22 mouse cellular contexts compared by ENCODE assay signal in the genomic region with DNA sequence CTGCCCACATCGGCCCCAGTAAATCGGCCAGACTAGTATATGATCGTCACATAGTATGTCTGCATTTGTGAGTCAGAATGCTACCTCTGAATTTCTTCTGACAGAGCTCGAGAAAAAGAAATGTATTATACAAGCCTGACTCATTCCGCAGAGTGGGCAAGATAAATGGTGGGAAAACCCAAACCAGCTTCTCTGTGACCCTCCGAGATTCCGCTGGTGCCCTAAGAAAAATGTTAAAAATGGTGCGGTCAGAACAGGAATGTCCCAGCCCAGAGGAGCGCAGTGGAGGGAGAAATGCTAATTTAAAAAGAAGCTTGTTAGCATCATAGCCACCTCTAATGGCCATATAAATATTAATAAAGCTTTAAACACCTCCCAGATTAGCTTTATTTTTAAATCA.
DNase-seq lines count a peak whose midpoint lies in the region; ATAC-seq and TF ChIP-seq lines count a peak whose summit lies in the region.
"Had no signal": no experiment of that assay in that cellular context is flagged by ENCODE, and none has a peak within 500 bp of the region (broad histone marks: within the 10 kb centered on the region; RNA-seq: fewer than 3 reads in every experiment).

No protein-coding gene starts in this region.

- H3K27ac ChIP-seq in embryonic facial prominence, embryonic 13.5 days = no peak overlapping the region
- no peak overlapping the region for H3K27ac ChIP-seq in embryonic facial prominence, embryonic 10.5 days (replicated peaks)
- H3K27ac ChIP-seq in midbrain, embryonic 16.5 days (ENCODE audit: low read length) = no peak overlapping the region
- H3K27ac ChIP-seq in midbrain, embryonic 13.5 days = no peak overlapping the region
- H3K27ac ChIP-seq in lung, postnatal 0 days (ENCODE audit: low read length) = no peak overlapping the region
- H3K27ac ChIP-seq: embryonic facial prominence, embryonic 12.5 days; hindbrain, embryonic 10.5 days; hindbrain, postnatal 0 days; intestine, embryonic 15.5 days; liver, embryonic 12.5 days had no signal

- TF ChIP-seq EP300 in lung, postnatal 0 days (IDR thresholded peaks at IDR 0.05) = no peak

- no peak for TF ChIP-seq CTCF in lung, postnatal 0 days (IDR thresholded peaks at IDR 0.05)

- H3K36me3 ChIP-seq in embryonic facial prominence, embryonic 13.5 days = no peaks in the 10 kb centered on the region
- H3K36me3 ChIP-seq in embryonic facial prominence, embryonic 10.5 days (replicated peaks) = no peaks in the 10 kb centered on the region
- H3K36me3 ChIP-seq in midbrain, embryonic 16.5 days (ENCODE audit: control insufficient read depth, insufficient read depth, low read length) = no peaks in the 10 kb centered on the region
- H3K36me3 ChIP-seq in midbrain, embryonic 13.5 days = no peaks in the 10 kb centered on the region
- H3K36me3 ChIP-seq in lung, postnatal 0 days (ENCODE audit: insufficient read depth, low read length) = no peaks in the 10 kb centered on the region
- H3K36me3 ChIP-seq: embryonic facial prominence, embryonic 12.5 days; hindbrain, embryonic 10.5 days; intestine, embryonic 15.5 days; liver, embryonic 12.5 days had no signal

- H3K27me3 ChIP-seq in embryonic facial prominence, embryonic 13.5 days = no peaks in the 10 kb centered on the region
- no peaks in the 10 kb centered on the region for H3K27me3 ChIP-seq in embryonic facial prominence, embryonic 10.5 days (replicated peaks; ENCODE audit: low read depth, poor library complexity, severe bottlenecking)
- no peaks in the 10 kb centered on the region for H3K27me3 ChIP-seq in midbrain, embryonic 16.5 days (ENCODE audit: control insufficient read depth, insufficient read depth, low read depth, low read length)
- H3K27me3 ChIP-seq in midbrain, embryonic 13.5 days = no peaks in the 10 kb centered on the region
- no peaks in the 10 kb centered on the region for H3K27me3 ChIP-seq in lung, postnatal 0 days (replicated peaks; ENCODE audit: insufficient read depth, low read length)
- H3K27me3 ChIP-seq: embryonic facial prominence, embryonic 12.5 days; intestine, embryonic 15.5 days; liver, embryonic 12.5 days; megakaryocyte, embryonic 14.5 days had no signal

- H3K9me3 ChIP-seq in embryonic facial prominence, embryonic 13.5 days = no peaks in the 10 kb centered on the region
- H3K9me3 ChIP-seq in embryonic facial prominence, embryonic 10.5 days = no peaks in the 10 kb centered on the region
- no peaks in the 10 kb centered on the region for H3K9me3 ChIP-seq in midbrain, embryonic 16.5 days (replicated peaks; ENCODE audit: control insufficient read depth, low read length, poor library complexity, severe bottlenecking)
- no peaks in the 10 kb centered on the region for H3K9me3 ChIP-seq in midbrain, embryonic 13.5 days
- no peaks in the 10 kb centered on the region for H3K9me3 ChIP-seq in lung, postnatal 0 days (ENCODE audit: low read length)
- H3K9me3 ChIP-seq: embryonic facial prominence, embryonic 12.5 days; hindbrain, embryonic 10.5 days; intestine, embryonic 15.5 days; liver, embryonic 12.5 days had no signal

- ATAC-seq in embryonic facial prominence, embryonic 13.5 days (ENCODE audit: insufficient number of reproducible peaks, insufficient read depth, low FRiP score, low TSS enrichment, low read depth) = no peak
- 0 out of 2 replicates have a peak, but pooled peaks have one; percentile 16 for ATAC-seq in midbrain, embryonic 16.5 days
- no peak for ATAC-seq in midbrain, embryonic 13.5 days
- no peak for ATAC-seq in lung, postnatal 0 days
- ATAC-seq: CD4-positive, CD25-positive, alpha-beta regulatory T cell, adult 4 months; intestine, embryonic 15.5 days; liver, embryonic 12.5 days; liver, postnatal 0 days had no signal

- H3K4me1 ChIP-seq in embryonic facial prominence, embryonic 13.5 days = peaks cover 15% of the 10 kb centered on the region
- H3K4me1 ChIP-seq in embryonic facial prominence, embryonic 10.5 days = peaks cover 13% of the 10 kb centered on the region
- H3K4me1 ChIP-seq in midbrain, embryonic 16.5 days (ENCODE audit: control insufficient read depth, insufficient read depth, low read length) = peaks cover 7% of the 10 kb centered on the region; the same call in 1 of the 2 replicates
- H3K4me1 ChIP-seq in midbrain, embryonic 13.5 days (replicated peaks) = peaks cover 16% of the 10 kb centered on the region; the same call in 1 of the 2 replicates
- no peaks in the 10 kb centered on the region for H3K4me1 ChIP-seq in lung, postnatal 0 days (ENCODE audit: insufficient read depth, low read depth, low read length)
- H3K4me1 ChIP-seq: liver, embryonic 12.5 days; megakaryocyte, embryonic 14.5 days had no signal

- H3K9ac ChIP-seq in embryonic facial prominence, embryonic 13.5 days = no peak overlapping the region
- H3K9ac ChIP-seq in midbrain, embryonic 16.5 days (ENCODE audit: low read depth, low read length) = no peak overlapping the region
- no peak overlapping the region for H3K9ac ChIP-seq in midbrain, embryonic 13.5 days (replicated peaks)
- H3K9ac ChIP-seq in lung, postnatal 0 days (replicated peaks; ENCODE audit: low read depth) = no peak overlapping the region
- H3K9ac ChIP-seq: embryonic facial prominence, embryonic 12.5 days; intestine, embryonic 15.5 days; liver, embryonic 12.5 days; liver, postnatal 0 days had no signal

- H3K4me2 ChIP-seq in embryonic facial prominence, embryonic 13.5 days = 0 out of 2 replicates have a peak overlapping the region, but pooled peaks have one; percentile 26
- no peak overlapping the region for H3K4me2 ChIP-seq in midbrain, embryonic 16.5 days (ENCODE audit: low read length)
- H3K4me2 ChIP-seq in midbrain, embryonic 13.5 days (replicated peaks) = no peak overlapping the region
- no peak overlapping the region for H3K4me2 ChIP-seq in lung, postnatal 0 days (replicated peaks; ENCODE audit: low read depth, low read length)
- H3K4me2 ChIP-seq: embryonic facial prominence, embryonic 12.5 days; intestine, embryonic 15.5 days; liver, embryonic 12.5 days had no signal

- no peak for DNase-seq in embryonic facial prominence, embryonic 10.5 days (ENCODE audit: low spot score)
- peak; percentile 94 for DNase-seq in Muller cell, postnatal 12 days (ENCODE audit: inconsistent ontology term)
- DNase-seq in forelimb bud, embryonic 11.5 days (ENCODE audit: low read depth, low spot score) = peak; percentile 19
- DNase-seq in lung, postnatal 0 days (ENCODE audit: low spot score) = no peak
- DNase-seq: adrenal gland, postnatal 25 days; cerebellum, adult 11-12 months; cerebellum, adult 9-11 months; kidney, adult 2 months; kidney, postnatal 4 days; liver, postnatal 0 days; lung, postnatal 4 days; thymus, postnatal 4 days had no signal

- no peak overlapping the region for H3K4me3 ChIP-seq in embryonic facial prominence, embryonic 13.5 days
- H3K4me3 ChIP-seq in embryonic facial prominence, embryonic 10.5 days = no peak overlapping the region
- no peak overlapping the region for H3K4me3 ChIP-seq in midbrain, embryonic 16.5 days (ENCODE audit: low read depth, low read length)
- no peak overlapping the region for H3K4me3 ChIP-seq in midbrain, embryonic 13.5 days (replicated peaks)
- H3K4me3 ChIP-seq in lung, postnatal 0 days (ENCODE audit: low read depth, low read length) = no peak overlapping the region
- H3K4me3 ChIP-seq: embryonic facial prominence, embryonic 12.5 days; hindbrain, embryonic 10.5 days; intestine, embryonic 15.5 days; liver, embryonic 12.5 days; megakaryocyte, embryonic 14.5 days had no signal

- WGBS in embryonic facial prominence, embryonic 13.5 days = 70% methylated on average over 9 of the region's 9 CpGs
- 84% methylated on average over 9 of the region's 9 CpGs for WGBS in embryonic facial prominence, embryonic 10.5 days
- 77% methylated on average over 9 of the region's 9 CpGs for WGBS in midbrain, embryonic 16.5 days
- WGBS in midbrain, embryonic 13.5 days = 87% methylated on average over 9 of the region's 9 CpGs
- WGBS in lung, postnatal 0 days = 86% methylated on average over 9 of the region's 9 CpGs

Comparison
In these comparisons a context has a peak if more than half of its experiments do, and no peak if none do; other contexts are left out.
1. DNase-seq: peak in Muller cell, postnatal 12 days (single experiment) and forelimb bud, embryonic 11.5 days (single experiment); none in embryonic facial prominence, embryonic 10.5 days (single experiment) and lung, postnatal 0 days (single experiment).